Mouse (Mus musculus): ENCODE results near the gene Lef1. TPM values are rescaled to one million over a fixed set of nuclear protein-coding genes. Genes with fewer than 3 reads are reported as not detected.

Gene Lef1
- total and polyA plus RNA-seq, 3 experiments = 0.18 to 0.54 TPM; not detected in 1

- no peak overlapping the region for H3K27ac ChIP-seq (ENCODE audit: control insufficient read depth, low read depth, low read length)
- no peak for DNase-seq (ENCODE audit: low read depth, low spot score)
- no peak overlapping the region for H3K9ac ChIP-seq (ENCODE audit: control insufficient read depth, low read depth, low read length, poor library complexity, severe bottlenecking)
- no peak for TF ChIP-seq EP300 (IDR thresholded peaks at IDR 0.05; ENCODE audit: low read depth in 1 of 2, low read length in 2 of 2)
- TF ChIP-seq GATA1 (IDR thresholded peaks at IDR 0.05; ENCODE audit: low read depth, low read length) = no peak
- no peak for TF ChIP-seq POLR2AphosphoS5 (IDR thresholded peaks at IDR 0.05; ENCODE audit: borderline replicate concordance, low read depth, low read length)
- TF ChIP-seq CHD1 (IDR thresholded peaks at IDR 0.05; ENCODE audit: low read depth, low read length) = no peak
- no peak for TF ChIP-seq CHD2 (IDR thresholded peaks at IDR 0.05; ENCODE audit: low read length)
- TF ChIP-seq BHLHE40 (IDR thresholded peaks at IDR 0.05; ENCODE audit: borderline replicate concordance, low read depth, low read length) = no peak
- no peak for TF ChIP-seq SIN3A (IDR thresholded peaks at IDR 0.05; ENCODE audit: low read length)
- no peak for TF ChIP-seq HCFC1 (IDR thresholded peaks at IDR 0.05; ENCODE audit: low read depth, low read length)
- no peak for TF ChIP-seq MYC (IDR thresholded peaks at IDR 0.05; ENCODE audit: low read depth, low read length)
- no peak for TF ChIP-seq TCF12 (IDR thresholded peaks at IDR 0.05; ENCODE audit: low read depth, low read length)
- no peak for TF ChIP-seq CTCF (IDR thresholded peaks at IDR 0.05 in 2 of 3, conservative IDR thresholded peaks at IDR 0.05 in 1 of 3; ENCODE audit: control insufficient read depth in 1 of 3, insufficient read depth in 1 of 3, low read depth in 2 of 3, low read length in 3 of 3, poor library complexity in 1 of 3, severe bottlenecking in 1 of 3)
- no peaks in the 10 kb centered on the region for H3K79me2 ChIP-seq (ENCODE audit: control insufficient read depth, insufficient read depth, low read length, poor library complexity)
- no peaks in the 10 kb centered on the region for H3K27me3 ChIP-seq (ENCODE audit: control insufficient read depth in 1 of 2, insufficient read depth in 2 of 2, low read length in 2 of 2)
- H3K9me3 ChIP-seq (replicated peaks; ENCODE audit: insufficient read depth, low read length) = no peaks in the 10 kb centered on the region
- H3K4me3 ChIP-seq (ENCODE audit: control insufficient read depth in 1 of 2, insufficient read depth in 1 of 2, low read depth in 2 of 2, low read length in 2 of 2) = no peak overlapping the region
- H3K4me1 ChIP-seq (ENCODE audit: control insufficient read depth in 1 of 2, insufficient read depth in 2 of 2, low read length in 2 of 2) = no peaks in the 10 kb centered on the region
- H3K36me3 ChIP-seq (ENCODE audit: control insufficient read depth in 1 of 2, insufficient read depth in 2 of 2, low read length in 2 of 2) = no peaks in the 10 kb centered on the region; a peak in 1 of 4 replicates
Measured at GRCm38 (mm10) chr3:131258921-131259320, 148.7 kb downstream of the Lef1 start.

- Histone ChIP-seq H3K9me3 (replicated peaks; ENCODE audit: insufficient read depth, low read length) (no peaks in the 10 kb centered on the region), H3K4me1 (ENCODE audit: control insufficient read depth in 1 of 2, insufficient read depth in 2 of 2, low read length in 2 of 2) (no peaks in the 10 kb centered on the region), H3K27ac (ENCODE audit: control insufficient read depth, low read depth, low read length) (no peak overlapping the region), H3K27me3 (ENCODE audit: control insufficient read depth in 1 of 2, insufficient read depth in 2 of 2, low read length in 2 of 2) (no peaks in the 10 kb centered on the region), H3K36me3 (ENCODE audit: control insufficient read depth in 1 of 2, insufficient read depth in 2 of 2, low read length in 2 of 2) (no peaks in the 10 kb centered on the region; a peak in 1 of 4 replicates), H3K9ac (ENCODE audit: control insufficient read depth, low read depth, low read length, poor library complexity, severe bottlenecking) (no peak overlapping the region), H3K4me3 (ENCODE audit: control insufficient read depth in 1 of 2, insufficient read depth in 1 of 2, low read depth in 2 of 2, low read length in 2 of 2) (no peak overlapping the region), H3K79me2 (ENCODE audit: control insufficient read depth, insufficient read depth, low read length, poor library complexity) (no peaks in the 10 kb centered on the region)
- TF ChIP-seq ZNF384 (IDR thresholded peaks at IDR 0.05; ENCODE audit: low read depth, low read length) (no peak), POLR2AphosphoS5 (IDR thresholded peaks at IDR 0.05; ENCODE audit: borderline replicate concordance, low read depth, low read length) (no peak), TBP (IDR thresholded peaks at IDR 0.05; ENCODE audit: low read depth, low read length) (no peak), USF2 (IDR thresholded peaks at IDR 0.05; ENCODE audit: borderline replicate concordance in 1 of 2, insufficient read depth in 1 of 2, low read depth in 1 of 2, low read length in 2 of 2) (no peak), SIN3A (IDR thresholded peaks at IDR 0.05; ENCODE audit: low read length) (no peak), BHLHE40 (IDR thresholded peaks at IDR 0.05; ENCODE audit: borderline replicate concordance, low read depth, low read length) (no peak), RCOR1 (IDR thresholded peaks at IDR 0.05; ENCODE audit: low read depth, low read length) (no peak), POLR2A (IDR thresholded peaks at IDR 0.05; ENCODE audit: control insufficient read depth in 1 of 2, insufficient read depth in 1 of 2, low read depth in 1 of 2, low read length in 2 of 2, poor library complexity in 1 of 2) (no peak), ZKSCAN1 (IDR thresholded peaks at IDR 0.05; ENCODE audit: low read depth, low read length) (no peak), TAL1 (IDR thresholded peaks at IDR 0.05; ENCODE audit: low read length) (no peak), MAFK (IDR thresholded peaks at IDR 0.05; ENCODE audit: borderline replicate concordance, low read depth, low read length) (no peak), RAD21 (IDR thresholded peaks at IDR 0.05; ENCODE audit: low read depth, low read length) (no peak), KAT2A (conservative IDR thresholded peaks at IDR 0.05; ENCODE audit: low read depth, low read length) (no peak), MAZ (IDR thresholded peaks at IDR 0.05; ENCODE audit: low read depth, low read length) (no peak), CHD2 (IDR thresholded peaks at IDR 0.05; ENCODE audit: low read length) (no peak), GABPA (IDR thresholded peaks at IDR 0.05; ENCODE audit: low read depth, low read length) (no peak), ETS1 (IDR thresholded peaks at IDR 0.05; ENCODE audit: low read depth, low read length) (no peak), NELFE (IDR thresholded peaks at IDR 0.05; ENCODE audit: low read depth, low read length) (no peak), TCF12 (IDR thresholded peaks at IDR 0.05; ENCODE audit: low read depth, low read length) (no peak)
- DNase-seq (ENCODE audit: low read depth, low spot score) = no peak
Measured at GRCm38 (mm10) chr3:131259392-131259965, 149.2 kb downstream of the Lef1 start.

Measured in MEL (cell line).